Mouse (Mus musculus): ENCODE measurements around the gene Olfr191.
A peak's percentile ranks its signal among the peaks of the same experiment; 100 is the strongest.
"Not testable (repeated sequence)": the region's sequence is repeated elsewhere in the genome, so short reads cannot be mapped to it uniquely, and the experiment has no call there.

Gene Olfr191

DNA sequence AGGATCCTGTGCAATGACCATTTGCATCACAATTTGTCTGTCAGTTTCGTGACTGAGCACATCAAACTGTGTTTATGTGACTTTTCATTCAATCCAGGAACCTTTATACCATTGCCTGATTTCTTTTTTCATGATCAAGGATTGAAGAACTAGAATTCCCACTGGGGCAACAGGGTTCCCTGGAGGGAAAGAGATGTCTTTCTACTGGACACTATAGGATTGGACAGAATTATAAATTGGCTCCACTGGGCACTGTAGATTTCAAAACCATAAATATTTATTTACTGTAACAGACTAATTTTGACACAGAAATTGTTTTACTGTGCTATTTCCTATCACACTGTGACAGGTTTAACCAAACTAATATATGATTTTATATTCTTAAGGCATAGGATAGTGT lies at the start of gene Olfr191:
Olfr191 (minus strand) TSS at position 101 of the 400 bp plus-strand sequence.
- ATAC-seq (ENCODE audit: insufficient number of reproducible peaks, low FRiP score, low TSS enrichment): not testable (repeated sequence)

DNA sequence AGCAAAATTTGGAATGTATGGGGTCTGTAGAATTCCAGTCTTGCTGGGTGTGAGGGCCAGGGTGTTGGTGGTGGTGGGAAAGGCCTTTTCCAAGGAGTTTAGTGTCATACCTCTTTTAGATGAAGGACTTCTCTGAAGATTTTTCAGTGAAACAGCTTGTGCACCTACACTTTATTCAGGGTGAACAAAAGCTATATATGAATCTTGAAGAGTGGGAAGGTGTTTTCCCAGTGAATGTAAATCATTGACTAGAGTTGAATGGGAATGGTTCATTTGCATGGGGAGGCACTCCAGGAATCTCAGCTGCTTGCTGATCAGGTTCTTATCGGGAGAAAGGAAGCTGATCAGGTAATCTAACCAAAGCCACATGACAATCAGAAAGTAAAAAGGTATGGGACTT lies 41.1 kb upstream of the Olfr191 start:
- ATAC-seq (ENCODE audit: insufficient number of reproducible peaks, low FRiP score, low TSS enrichment): no peak

DNA sequence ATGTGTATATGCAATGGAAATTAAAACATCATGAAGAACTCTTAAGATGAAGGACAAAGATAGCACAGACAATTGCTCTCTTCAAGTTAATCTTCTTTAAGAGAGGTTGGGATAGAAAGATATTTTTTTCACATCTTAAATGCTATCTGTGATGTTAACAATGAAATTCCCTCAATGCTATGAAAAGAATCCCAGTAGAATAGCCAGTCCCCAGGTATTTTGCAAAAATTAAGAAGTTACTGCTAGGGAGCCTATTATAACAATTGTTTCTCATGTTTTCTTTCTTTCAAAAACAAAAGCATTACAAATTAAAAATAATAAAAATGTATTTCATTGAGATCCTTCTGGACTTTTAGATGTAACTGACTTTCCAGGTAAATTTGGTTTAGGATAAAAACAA lies 31.3 kb upstream of the Olfr191 start, which contains the start of gene Olfr194:
Olfr194 (minus strand) TSS at position 101 of the 400 bp plus-strand sequence.
- no peak for ATAC-seq (ENCODE audit: insufficient number of reproducible peaks, low FRiP score, low TSS enrichment)

DNA sequence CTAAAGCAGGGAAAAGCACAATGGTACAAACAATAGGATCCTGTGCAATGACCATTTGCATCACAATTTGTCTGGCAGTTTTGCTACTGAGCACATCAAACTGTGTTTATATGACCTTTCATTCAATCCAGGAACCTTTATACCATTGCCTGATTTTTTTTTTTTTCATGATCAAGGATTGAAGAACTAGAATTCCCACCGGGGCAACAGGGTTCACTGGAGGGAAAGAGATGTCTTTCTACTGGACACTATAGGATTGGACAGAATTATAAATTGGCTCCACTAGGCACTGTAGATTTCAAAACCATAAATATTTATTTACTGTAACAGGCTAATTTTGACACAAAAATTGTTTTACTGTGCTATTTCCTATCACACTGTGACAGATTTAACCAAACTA lies 22.2 kb upstream of the Olfr191 start, which contains the start of gene Olfr193:
Olfr193 (minus strand) TSS at position 101 of the 400 bp plus-strand sequence.
- no peak for ATAC-seq (ENCODE audit: insufficient number of reproducible peaks, low FRiP score, low TSS enrichment)

DNA sequence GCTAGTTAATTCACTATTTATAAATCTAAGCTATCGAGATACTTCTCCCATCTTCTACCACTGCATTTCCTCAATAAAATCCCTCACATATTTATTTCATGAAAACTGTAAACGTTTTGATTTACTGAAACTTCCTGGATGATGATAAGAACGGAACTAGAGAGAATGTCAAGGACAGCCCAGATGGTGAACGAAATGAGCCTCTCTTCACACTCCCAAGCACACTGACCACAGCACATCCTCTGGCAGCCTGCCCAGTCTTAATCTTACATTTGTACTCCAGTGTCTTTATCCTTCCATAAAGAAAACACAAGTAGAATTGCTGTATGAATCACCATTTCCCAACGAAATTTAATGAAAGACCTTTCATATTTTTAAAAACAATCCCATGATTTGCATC lies 18.9 kb upstream of the Olfr191 start:
- not testable (repeated sequence) for ATAC-seq (ENCODE audit: insufficient number of reproducible peaks, low FRiP score, low TSS enrichment)

DNA sequence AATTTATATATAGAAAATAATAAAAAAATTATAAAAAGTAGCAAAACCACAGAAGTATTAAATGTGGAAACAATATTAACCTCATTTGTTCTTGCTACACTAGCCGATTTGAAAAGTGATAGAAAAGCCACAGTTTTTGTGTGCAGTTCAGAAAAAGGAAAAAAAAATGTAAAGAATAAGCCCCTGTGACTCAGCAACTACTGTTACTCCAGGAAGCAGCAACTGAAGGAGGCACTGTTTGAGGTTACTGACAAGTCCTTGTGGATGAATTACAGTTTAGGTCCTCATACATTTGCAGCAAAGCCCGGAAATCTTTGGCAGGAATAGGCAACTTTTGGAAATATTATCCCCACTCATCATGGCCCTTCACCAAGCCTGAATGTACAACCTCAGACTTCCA lies 15.7 kb upstream of the Olfr191 start:
- no peak for ATAC-seq (ENCODE audit: insufficient number of reproducible peaks, low FRiP score, low TSS enrichment)

DNA sequence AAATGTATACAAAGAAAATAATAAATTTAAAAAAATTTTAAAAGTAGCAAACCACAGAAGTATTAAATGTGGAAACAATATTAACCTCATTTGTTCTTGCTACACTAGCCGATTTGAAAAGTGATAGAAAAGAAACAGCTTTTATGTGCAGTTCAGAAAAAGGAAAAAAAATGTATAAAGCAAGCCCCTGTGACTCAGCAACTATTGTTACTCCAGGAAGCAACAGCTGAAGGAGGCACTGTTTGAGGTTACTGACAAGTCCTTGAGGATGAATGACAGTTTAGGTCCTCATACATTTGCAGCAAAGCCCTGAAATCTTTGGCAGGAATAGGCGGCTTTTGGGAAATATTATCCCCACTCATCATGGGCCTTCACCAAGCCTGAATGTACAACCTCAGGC lies 8.5 kb downstream of the Olfr191 start:
- not testable (repeated sequence) for ATAC-seq (ENCODE audit: insufficient number of reproducible peaks, low FRiP score, low TSS enrichment)

DNA sequence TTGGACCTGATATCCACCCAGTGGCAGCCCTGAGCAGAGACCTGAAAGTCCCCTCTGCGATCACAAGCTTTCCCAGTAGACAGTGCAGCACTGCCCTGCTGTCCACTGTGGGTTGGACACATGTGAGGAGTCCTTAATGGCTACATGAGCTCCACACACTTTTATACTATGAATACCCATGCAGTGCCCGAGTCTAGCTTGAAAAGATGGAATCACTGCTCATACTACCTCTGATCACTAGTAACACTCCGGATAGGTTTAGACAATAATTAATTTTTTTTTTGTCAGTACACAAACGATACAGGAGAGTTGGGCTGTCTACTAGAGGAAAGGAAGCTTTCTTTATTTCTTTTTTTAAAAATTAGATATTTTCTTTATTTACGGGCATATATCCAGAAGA lies 11.7 kb downstream of the Olfr191 start, which contains the start of gene Olfr190:
Olfr190 (minus strand) TSS at position 101 of the 400 bp plus-strand sequence.
- 0 out of 2 replicates have a peak, but pooled peaks have one; percentile 10 for ATAC-seq (ENCODE audit: insufficient number of reproducible peaks, low FRiP score, low TSS enrichment)

DNA sequence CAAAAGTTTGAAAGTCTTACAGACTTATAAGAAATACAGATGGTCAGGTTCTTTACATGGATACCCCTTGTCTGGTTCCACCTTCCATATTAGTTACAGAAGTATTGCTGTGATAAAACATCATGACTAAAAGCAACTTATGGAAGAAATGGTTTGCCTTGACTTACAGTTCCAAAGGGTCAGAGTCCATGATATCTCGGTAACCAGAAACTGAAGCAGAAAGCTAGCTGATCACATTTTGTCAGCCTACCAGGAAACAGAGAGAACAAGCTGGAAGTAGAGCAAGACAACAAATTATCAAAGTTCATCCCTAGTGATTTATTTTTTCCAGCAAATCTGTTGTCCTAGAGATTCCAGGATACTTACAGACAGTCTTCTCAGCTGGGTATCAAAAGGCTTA lies 16.1 kb downstream of the Olfr191 start:
- ATAC-seq (ENCODE audit: insufficient number of reproducible peaks, low FRiP score, low TSS enrichment): no peak

DNA sequence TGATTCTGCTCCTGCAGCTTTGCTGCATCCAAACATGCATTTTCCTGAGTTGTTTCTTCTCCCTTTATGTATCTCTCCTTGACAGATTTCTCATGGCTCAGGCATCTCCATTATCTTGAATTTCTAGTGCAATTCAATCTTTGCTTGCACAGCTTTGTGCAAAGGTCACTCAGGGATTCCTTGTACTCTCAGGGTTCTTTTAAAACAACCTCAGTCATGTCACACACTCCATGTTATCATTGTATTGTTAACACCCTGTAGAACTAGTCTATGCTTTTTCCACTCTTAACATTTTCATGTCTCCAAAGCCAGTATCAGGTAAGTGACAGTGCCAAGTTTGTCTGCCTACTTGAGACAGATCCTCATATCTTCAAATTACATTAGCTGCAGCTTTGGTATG lies 17.9 kb downstream of the Olfr191 start:
- ATAC-seq (ENCODE audit: insufficient number of reproducible peaks, low FRiP score, low TSS enrichment): no peak

DNA sequence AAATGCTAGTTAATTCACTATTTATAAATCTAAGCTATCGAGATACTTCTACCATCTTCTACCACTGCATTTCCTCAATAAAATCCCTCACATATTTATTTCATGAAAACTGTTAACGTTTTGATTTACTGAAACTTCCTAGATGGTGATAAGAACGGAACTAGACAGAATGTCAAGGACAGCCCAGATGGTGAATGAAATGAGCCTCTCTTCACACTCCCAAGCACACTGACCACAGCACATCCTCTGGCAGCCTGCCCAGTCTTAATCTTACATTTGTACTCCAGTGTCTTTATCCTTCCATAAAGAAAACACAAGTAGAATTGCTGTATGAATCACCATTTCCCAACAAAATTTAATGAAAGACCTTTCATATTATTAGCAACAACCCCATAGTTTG lies 27.2 kb downstream of the Olfr191 start:
- not testable (repeated sequence) for ATAC-seq (ENCODE audit: insufficient number of reproducible peaks, low FRiP score, low TSS enrichment)

DNA sequence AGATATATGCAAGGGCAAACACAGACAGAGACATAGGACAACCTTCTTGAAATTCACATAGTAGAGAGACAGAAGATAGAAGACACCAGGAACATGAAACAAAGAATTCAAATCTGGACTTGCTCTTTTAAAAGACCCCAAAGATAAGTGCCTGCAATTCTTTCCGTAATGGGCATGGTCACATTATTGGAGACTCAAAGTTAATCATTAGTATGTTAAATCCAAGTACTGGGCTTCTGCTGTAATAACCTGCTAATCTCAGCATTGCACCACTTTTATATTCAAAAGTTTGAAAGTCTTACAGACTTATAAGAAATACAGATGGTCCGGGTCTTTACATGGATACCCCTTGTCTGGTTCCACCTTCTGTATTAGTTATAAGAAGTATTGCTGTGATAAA lies 40.3 kb downstream of the Olfr191 start:
- ATAC-seq (ENCODE audit: insufficient number of reproducible peaks, low FRiP score, low TSS enrichment): not testable (repeated sequence)

DNA sequence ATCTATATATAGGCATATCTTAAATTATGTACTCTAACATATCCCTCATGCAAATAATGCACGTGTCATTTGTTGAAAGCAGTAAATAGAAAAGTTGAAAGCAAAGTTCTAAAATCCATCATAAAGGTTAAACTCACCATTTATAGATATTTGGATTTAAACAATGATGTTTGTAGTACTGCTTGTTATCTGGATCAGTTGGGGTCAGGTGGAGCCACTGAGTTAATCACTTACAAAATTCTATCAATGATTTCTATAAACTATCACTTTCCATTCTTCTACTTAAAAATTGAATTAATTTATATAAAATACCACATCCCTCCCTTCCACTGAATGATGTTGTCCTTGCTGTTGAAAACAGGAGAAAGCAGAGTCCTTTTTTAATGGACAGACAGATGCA lies 40.8 kb downstream of the Olfr191 start:
- no peak for ATAC-seq (ENCODE audit: insufficient number of reproducible peaks, low FRiP score, low TSS enrichment)

DNA sequence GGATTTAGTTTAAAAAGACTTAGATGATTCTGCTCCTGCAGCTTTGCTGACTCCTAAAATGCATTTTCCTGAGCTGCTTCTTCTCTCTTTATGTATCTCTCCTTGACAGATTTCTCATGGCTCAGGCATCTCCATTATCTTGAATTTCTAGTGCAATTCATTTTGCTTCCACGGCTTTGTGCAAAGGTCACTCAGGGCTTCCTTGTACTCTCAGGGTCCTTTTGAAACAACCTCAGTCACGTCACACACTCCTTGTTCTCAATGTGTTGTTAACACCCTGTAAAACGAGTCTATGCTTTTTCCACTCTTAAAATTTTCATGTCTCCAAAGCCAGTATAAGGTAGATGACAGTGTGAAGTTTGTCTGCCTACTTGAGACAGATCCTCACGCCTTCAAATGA lies 42.0 kb downstream of the Olfr191 start:
- no peak for ATAC-seq (ENCODE audit: insufficient number of reproducible peaks, low FRiP score, low TSS enrichment)

DNA sequence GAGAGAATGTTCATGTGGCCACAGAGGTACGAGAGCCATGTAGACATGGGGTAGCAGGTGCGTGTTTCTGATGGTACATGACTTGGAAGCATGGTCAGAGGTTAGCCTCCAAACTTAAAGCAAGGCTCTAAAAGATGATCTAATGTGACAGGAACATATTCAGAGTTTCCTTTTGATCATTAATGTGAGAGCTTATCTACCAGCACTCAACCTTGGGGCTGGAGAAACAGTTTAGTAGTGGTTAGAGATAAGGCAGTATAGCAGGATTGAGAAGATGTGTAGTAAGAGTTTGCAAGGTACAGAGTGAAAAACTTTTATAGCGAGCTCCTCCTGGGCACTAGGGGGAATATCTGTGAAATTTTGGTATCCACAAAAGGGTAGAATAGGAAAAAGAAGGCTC lies 43.8 kb downstream of the Olfr191 start:
- ATAC-seq (ENCODE audit: insufficient number of reproducible peaks, low FRiP score, low TSS enrichment): no peak

DNA sequence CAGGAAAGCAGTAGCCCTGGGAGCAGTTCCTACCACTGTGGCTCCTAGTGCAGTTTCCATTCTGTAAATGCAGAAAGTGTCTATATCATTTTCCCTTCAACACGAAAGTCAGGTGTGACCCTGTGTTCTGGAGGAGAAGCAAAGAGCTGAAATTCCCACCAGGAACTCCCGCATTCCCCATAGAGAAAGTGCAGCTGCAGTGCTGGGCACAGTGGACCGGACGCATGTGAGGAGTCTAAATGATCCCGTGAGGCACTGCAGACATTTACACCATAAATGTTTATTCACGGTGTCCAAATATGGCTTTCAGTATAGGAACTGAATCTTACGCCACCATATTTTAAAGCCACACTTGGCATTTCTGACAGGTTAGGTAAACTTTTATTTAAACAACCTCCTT lies 49.9 kb downstream of the Olfr191 start, which contains the start of gene Olfr187:
Olfr187 (minus strand) TSS at position 58 of the 400 bp plus-strand sequence.
- no peak for ATAC-seq (ENCODE audit: insufficient number of reproducible peaks, low FRiP score, low TSS enrichment)
